Mouse (Mus musculus) lung, adult 2 months (tissue): ENCODE data around the gene Ssc4d. TPM values are rescaled to one million over a fixed set of nuclear protein-coding genes. Genes with fewer than 3 reads are reported as not detected.

ENCODE experiments used
- DNase-seq: peaks from one replicate; pipeline ENCODE4 v3.0.0; 2022
- H3K4me1 ChIP-seq: fragments of 200-500 bp; 2 replicates; pipeline ENCODE4 v1.6.1; 2011; ENCODE audit warnings: low read length; ENCODE audit not compliant: control insufficient read depth, insufficient read depth
- H3K4me3 ChIP-seq: fragments of 200-500 bp; replicated peaks from 2 replicates; pipeline ENCODE3; 2011; ENCODE audit warnings: low read depth, mild to moderate bottlenecking, control low read depth, low read length; ENCODE audit errors: extremely low read depth
- CTCF ChIP-seq: fragments of 200-500 bp; IDR thresholded peaks from 2 replicates; pipeline ENCODE4 v1.5.1; 2011; ENCODE audit warnings: mild to moderate bottlenecking, low read length, control low read depth; ENCODE audit not compliant: insufficient read depth
- POLR2A ChIP-seq: fragments of 200-500 bp; IDR thresholded peaks from 2 replicates; pipeline ENCODE4 v1.6.1; 2011; ENCODE audit warnings: low read depth, mild to moderate bottlenecking, control low read depth, low read length, borderline replicate concordance; ENCODE audit errors: extremely low read depth
- WGBS: fragments of 180-500 bp; shearing (Covaris S2); methylation state at CpG from one replicate; pipeline ENCODE4 v1.1.7; 2018; 5-methylcytosine and 5-hydroxymethylcytosine counted together
- polyA plus RNA-seq: library from polyadenylated mRNA; depleted of rRNA; stranded (reverse); fragments of >200 nt; gene quantifications from 2 replicates; pipeline ENCODE4 v1.2.3, GENCODE M21; 2012

Gene Ssc4d
- polyA plus RNA-seq, 1 experiment, result 3.6 TPM

DNA sequence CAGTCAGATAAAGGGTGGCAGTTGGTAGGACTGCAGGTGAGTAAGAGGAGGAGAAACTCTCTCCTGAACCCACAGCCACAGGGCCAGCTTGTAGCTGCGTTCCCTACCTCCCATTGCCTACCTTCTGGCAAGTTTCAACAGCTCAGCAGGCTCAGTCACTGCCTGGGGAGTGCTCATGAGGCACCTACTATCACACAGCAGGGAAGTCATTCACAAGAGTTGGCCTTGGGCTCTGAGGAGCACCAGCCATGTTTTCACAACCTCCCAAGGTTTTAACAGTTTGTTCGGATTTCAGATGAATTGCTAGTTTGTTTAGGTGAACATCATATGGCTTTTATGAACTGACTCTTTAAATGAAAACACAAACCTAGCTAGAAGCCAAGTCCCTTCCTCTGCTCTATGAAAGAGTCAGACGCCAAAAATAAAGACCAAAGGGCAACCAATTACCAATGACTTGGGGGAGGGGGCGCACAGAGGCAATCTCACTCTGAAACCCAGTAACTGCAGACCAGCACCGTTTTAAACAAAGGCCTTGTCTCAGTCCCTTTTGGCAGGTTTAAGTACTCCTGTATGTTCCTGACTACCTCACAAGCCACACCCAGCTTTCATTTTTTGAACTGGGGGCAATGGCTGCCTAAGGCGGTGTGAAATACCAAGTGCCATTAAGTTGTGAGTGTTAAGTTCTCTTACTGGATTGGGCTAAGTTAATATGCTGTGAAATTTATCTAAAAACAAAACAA is 44.5 kb downstream of the Ssc4d start:
- TF ChIP-seq POLR2A (no peak), CTCF (no peak)
- no peaks in the 10 kb centered on the region for H3K4me1 ChIP-seq
- no peak overlapping the region for H3K4me3 ChIP-seq
- 74% methylated on average over 6 of the region's 6 CpGs for WGBS
- DNase-seq, result no peak

DNA sequence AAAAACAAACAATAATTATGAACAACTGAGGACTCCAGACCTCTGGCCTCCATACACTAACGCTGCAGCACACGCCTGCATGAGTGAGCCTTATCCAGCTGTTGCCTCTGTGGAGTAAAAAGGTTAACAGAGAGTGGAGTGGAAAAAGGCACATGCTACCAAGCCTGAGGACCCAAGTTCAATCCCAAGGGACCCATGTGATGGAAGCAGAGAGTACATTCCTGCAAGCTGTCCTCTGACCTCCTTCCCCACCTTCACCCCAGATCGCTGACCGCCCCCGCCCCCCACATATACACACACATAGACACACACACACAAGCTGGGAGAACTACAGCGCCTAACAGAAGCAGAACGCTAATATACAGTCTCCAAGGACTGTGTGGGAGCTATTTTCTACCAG is 50.4 kb downstream of the Ssc4d start:
- TF ChIP-seq POLR2A (no peak), CTCF (no peak)
- WGBS, result 87% methylated on average over 7 of the region's 7 CpGs
- Histone ChIP-seq H3K4me1 (no peaks in the 10 kb centered on the region), H3K4me3 (no peak overlapping the region)
- DNase-seq, result no peak

DNA sequence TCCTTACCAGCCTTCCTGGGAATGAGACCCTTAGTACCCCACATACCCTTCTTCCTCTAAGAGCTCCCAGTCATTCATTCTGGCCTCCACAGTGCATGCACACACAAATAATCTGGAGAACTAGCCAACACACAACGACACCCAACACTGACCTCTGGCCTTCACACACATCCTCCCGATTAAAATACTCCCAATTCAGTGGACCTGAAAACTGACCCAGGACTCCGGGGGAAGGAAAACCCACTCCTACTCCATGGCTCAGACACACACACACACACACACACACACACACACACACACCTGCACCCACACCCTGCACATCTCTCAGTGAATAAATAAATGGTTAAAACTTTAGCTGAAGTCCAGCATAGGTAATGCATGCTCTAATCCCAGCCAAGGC is 54.4 kb downstream of the Ssc4d start:
- TF ChIP-seq CTCF (no peak), POLR2A (no peak)
- Histone ChIP-seq H3K4me3 (no peak overlapping the region), H3K4me1 (peaks cover 16% of the 10 kb centered on the region)
- WGBS, result 84% methylated on average over 3 of the region's 3 CpGs
- no peak for DNase-seq

DNA sequence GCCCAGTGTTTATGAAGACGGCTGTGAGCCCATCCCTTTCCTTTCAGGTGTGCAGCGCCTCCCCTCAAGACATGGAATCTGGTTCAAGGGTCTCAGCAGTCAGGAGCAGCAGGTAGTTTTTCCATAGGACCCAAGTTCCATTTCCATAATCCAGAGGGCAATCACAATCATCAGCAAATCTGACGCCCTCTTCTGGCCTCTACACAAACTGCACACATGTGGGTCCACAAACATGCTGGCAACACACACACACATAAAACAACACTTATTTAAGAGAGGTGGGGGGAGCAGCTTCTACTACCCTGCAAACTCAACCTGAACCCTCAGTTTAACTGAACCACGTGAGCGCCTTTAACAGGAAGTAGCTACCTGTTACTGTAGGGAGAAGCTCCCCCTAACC is 55.7 kb downstream of the Ssc4d start:
- 94% methylated on average over 5 of the region's 5 CpGs for WGBS
- no peak for DNase-seq
- Histone ChIP-seq H3K4me1 (peaks cover 22% of the 10 kb centered on the region), H3K4me3 (no peak overlapping the region)
- no peak for TF ChIP-seq POLR2A
- TF ChIP-seq CTCF, result no peak

DNA sequence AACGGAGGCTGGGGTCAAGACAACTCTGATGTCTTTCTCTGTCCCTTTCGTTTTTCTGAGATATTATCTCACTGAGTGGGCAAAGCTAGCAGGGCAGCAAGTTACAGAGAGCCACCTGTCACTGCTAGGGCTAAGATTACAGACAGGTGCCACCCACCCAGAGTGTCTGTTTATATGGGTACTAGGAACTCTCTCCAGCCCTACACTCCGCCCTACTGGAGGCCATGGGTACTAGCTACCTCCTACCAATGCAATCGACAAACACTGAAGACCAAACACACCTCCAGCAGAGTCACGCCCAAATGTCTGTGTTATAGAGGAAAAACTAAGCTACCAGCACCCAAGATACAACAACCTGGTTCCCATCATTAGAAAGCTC is 56.3 kb downstream of the Ssc4d start:
- WGBS, result 89% methylated on average over 5 of the region's 5 CpGs
- TF ChIP-seq CTCF (no peak), POLR2A (no peak)
- H3K4me1 ChIP-seq, result peaks cover 24% of the 10 kb centered on the region
- no peak overlapping the region for H3K4me3 ChIP-seq
- DNase-seq, result no peak

DNA sequence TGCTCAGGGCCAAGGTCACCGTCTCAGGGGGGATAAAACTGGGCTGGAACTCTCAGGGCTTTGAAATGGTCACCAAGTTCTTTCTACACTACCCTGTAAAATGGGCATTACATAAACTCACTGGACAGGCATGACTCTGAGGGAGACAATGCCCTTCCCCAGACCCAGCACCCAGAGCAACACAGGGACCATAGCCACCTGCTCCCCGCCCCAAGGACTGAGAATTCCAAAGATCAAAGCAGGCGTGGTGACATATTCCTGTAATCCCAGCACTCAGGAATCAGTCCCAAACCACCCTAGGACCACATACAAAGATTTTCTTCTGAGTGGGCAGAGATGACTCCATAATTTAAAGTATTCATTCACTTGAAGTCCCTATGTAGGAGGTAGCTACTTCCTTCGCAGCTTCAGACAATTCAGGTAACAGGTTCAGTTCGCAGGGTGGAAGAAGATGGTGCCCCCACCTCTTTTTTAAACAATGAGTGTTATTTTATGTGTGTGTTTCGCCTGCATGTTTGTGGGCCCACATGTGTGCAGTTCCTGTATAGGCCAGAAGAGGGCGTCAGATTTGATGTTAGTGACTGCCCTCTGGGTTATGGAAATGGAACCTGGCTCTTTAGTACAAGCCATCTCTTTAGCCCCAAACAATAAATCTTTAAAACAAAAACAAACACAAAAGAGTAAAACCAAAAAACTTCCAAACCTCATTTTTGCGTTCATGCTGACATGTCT is 56.8 kb downstream of the Ssc4d start:
- TF ChIP-seq CTCF (no peak), POLR2A (no peak)
- no peak for DNase-seq
- 92% methylated on average over 8 of the region's 8 CpGs for WGBS

DNA sequence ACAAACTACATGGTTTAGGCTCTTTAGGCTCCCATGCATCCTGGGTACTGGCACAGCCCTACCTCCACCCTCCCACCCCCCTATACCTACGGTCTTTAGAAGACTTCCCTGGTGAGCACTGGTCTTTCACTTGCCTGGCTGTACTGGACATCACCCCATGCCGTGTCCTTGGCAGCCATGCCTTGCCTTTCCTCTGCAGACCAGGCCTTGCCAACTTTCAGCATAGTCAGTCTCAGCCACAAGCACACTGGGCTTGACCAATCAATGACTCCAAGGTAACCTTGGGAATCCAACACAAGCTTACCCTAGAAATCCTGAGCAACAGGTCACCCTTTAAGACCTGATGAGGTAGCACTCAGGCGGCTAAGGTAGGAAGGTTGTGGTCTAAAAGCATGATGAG is 57.7 kb downstream of the Ssc4d start:
- no peak for TF ChIP-seq POLR2A
- no peak for TF ChIP-seq CTCF
- DNase-seq, result no peak
- WGBS, result 70% methylated on average over 3 of the region's 3 CpGs

More for the DNA sequence above, 56.8 kb downstream of the Ssc4d start:
- H3K4me3 ChIP-seq, result no peak overlapping the region
- H3K4me1 ChIP-seq, result peaks cover 24% of the 10 kb centered on the region

DNA sequence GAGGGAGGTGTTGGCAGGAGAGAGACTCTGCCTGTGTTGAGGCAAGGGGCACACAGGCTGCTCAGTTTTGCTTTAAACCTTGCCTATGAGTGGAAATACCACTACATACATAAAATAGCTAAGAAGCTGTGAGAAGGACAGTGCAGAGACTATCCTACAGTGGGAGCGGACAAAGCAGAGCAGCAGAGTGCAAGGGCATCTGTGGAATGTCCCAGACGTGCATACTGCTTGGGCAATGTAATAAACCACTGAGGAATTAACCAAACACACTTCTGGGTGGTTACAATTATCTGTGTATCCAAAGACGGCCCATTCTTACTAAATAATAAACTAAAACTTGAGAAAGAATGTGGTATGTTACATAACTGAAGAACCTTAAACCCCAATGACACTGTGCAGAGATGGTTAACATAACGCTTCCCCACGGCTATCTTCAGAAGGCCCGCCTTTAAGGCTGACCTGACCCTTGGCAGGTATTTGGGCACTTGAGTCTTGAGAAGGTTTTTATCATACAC is 58.2 kb downstream of the Ssc4d start:
- WGBS, result 54% methylated on average over 6 of the region's 6 CpGs
- H3K4me3 ChIP-seq, result no peak overlapping the region
- TF ChIP-seq POLR2A (no peak), CTCF (no peak)
- no peak for DNase-seq
- peaks cover 24% of the 10 kb centered on the region for H3K4me1 ChIP-seq

More for the DNA sequence above, 57.7 kb downstream of the Ssc4d start:
- Histone ChIP-seq H3K4me1 (peaks cover 24% of the 10 kb centered on the region), H3K4me3 (no peak overlapping the region)

DNA sequence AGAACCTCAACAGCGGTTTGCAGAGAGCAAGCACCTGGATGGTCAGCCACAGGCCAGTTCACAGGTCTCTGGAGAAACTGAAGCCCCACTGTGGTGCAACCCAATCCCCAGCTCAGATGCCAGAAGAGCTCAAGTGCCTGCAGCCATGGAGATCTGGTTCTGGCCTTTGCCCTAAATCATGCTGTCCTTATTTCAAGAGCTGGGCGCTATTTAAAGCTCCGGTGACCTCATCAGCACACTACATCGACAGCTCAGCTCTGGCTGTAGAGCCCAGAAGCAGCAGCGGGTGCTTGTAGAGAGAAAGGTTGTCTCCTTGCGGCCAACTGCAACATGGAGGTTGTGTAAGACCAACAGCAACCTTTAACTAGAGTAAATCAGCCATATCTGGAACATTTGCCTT is 60.2 kb downstream of the Ssc4d start:
- TF ChIP-seq CTCF, result no peak
- no peak for TF ChIP-seq POLR2A
- WGBS, result 54% methylated on average over 6 of the region's 6 CpGs
- peak; percentile 48 for DNase-seq
- Histone ChIP-seq H3K4me3 (no peak overlapping the region), H3K4me1 (peaks cover 31% of the 10 kb centered on the region)
